Comparison of ENCODE assay signal across 31 mouse cellular contexts in the genomic region with DNA sequence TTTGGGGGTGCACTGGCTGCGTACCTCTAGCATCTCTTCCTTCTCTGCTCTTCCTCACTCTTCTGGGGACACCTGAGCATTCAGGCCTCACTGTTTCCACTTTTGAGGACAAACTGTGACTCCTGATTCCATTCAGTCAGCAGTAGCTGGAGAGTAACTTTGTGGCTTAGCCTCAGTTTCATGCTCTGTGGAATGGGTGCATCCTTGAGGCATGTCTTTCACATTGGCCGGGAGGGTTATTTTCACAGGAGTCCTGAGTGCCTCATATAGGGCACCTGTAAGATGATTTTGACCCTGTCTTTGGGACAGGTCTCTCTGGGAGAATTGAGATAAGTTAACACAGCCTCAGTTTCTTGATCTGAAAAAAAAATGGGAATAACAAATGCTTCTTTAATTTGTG. TPM values are rescaled to one million over a fixed set of nuclear protein-coding genes. Genes with fewer than 3 reads are reported as not detected.
DNase-seq lines count a peak whose midpoint lies in the region; ATAC-seq lines count a peak whose summit lies in the region.
"Had no signal": no experiment of that assay in that cellular context is flagged by ENCODE, and none has a peak within 500 bp of the region (broad histone marks: within the 10 kb centered on the region; RNA-seq: fewer than 3 reads in every experiment).

No protein-coding gene starts in this region.

- H3K27ac ChIP-seq in heart, embryonic 12.5 days (ENCODE audit: poor library complexity, severe bottlenecking) = no peak overlapping the region
- H3K27ac ChIP-seq in kidney, embryonic 16.5 days (ENCODE audit: low read length) = 0 out of 2 replicates have a peak overlapping the region, but pooled peaks have one; percentile 8
- H3K27ac ChIP-seq: embryonic facial prominence, embryonic 10.5 days; embryonic facial prominence, embryonic 13.5 days; forebrain, embryonic 10.5 days; forebrain, embryonic 13.5 days; heart, embryonic 13.5 days; hindbrain, embryonic 12.5 days; hindbrain, embryonic 15.5 days had no signal

- peaks cover 10% of the 10 kb centered on the region for H3K36me3 ChIP-seq in heart, embryonic 12.5 days
- peaks cover 21% of the 10 kb centered on the region; the same call in 1 of the 2 replicates for H3K36me3 ChIP-seq in kidney, embryonic 16.5 days (ENCODE audit: insufficient read depth, low read length)
- H3K36me3 ChIP-seq: embryonic facial prominence, embryonic 13.5 days; forebrain, embryonic 10.5 days; hindbrain, embryonic 12.5 days; hindbrain, embryonic 15.5 days had no signal

- no peak overlapping the region for H3K9ac ChIP-seq in heart, embryonic 12.5 days
- H3K9ac ChIP-seq in kidney, embryonic 16.5 days (replicated peaks; ENCODE audit: low read length) = no peak overlapping the region
- H3K9ac ChIP-seq: embryonic facial prominence, embryonic 13.5 days; forebrain, embryonic 13.5 days; hindbrain, embryonic 12.5 days; hindbrain, embryonic 15.5 days had no signal

- WGBS in heart, embryonic 12.5 days = 80% methylated on average over 2 of the region's 2 CpGs
- WGBS in kidney, embryonic 16.5 days = 77% methylated on average over 2 of the region's 2 CpGs

- no peak for DNase-seq in heart, postnatal 4 days
- no peak for DNase-seq in kidney, postnatal 10 days
- peak; percentile 3 for DNase-seq in ES-CJ7 (ENCODE audit: low read depth, low spot score)
- DNase-seq in T-cell, adult 2 months (ENCODE audit: low spot score) = no peak
- DNase-seq: adrenal gland, adult 8-10 months; adrenal gland, postnatal 25 days; B cell, adult 2 months; cerebellum, adult 11-12 months; cerebellum, adult 8-10 months; cerebellum, postnatal 10 days; cerebellum, postnatal 36 days; embryo, embryonic 11 days; gastrocnemius, postnatal 10 days; gastrocnemius, postnatal 36 days; heart, postnatal 14 days had no signal

- peaks cover 79% of the 10 kb centered on the region for H3K27me3 ChIP-seq in heart, embryonic 12.5 days (replicated peaks)
- peaks cover 44% of the 10 kb centered on the region for H3K27me3 ChIP-seq in kidney, embryonic 16.5 days (ENCODE audit: insufficient read depth, low read length)

- no peak overlapping the region for H3K4me3 ChIP-seq in heart, embryonic 12.5 days
- H3K4me3 ChIP-seq in kidney, embryonic 16.5 days (ENCODE audit: low read length) = no peak overlapping the region
- H3K4me3 ChIP-seq: embryonic facial prominence, embryonic 10.5 days; embryonic facial prominence, embryonic 13.5 days; forebrain, embryonic 10.5 days; forebrain, embryonic 13.5 days; heart, embryonic 13.5 days; hindbrain, embryonic 12.5 days; hindbrain, embryonic 15.5 days had no signal

- ATAC-seq in heart, embryonic 12.5 days (ENCODE audit: insufficient number of reproducible peaks, low FRiP score) = no peak
- no peak for ATAC-seq in kidney, embryonic 16.5 days (ENCODE audit: low FRiP score, low TSS enrichment)
- ATAC-seq: activated CD4-positive, CD25-positive, alpha-beta regulatory T cell, adult 4 months; forebrain, embryonic 13.5 days; forebrain, embryonic 16.5 days had no signal

- H3K4me2 ChIP-seq in heart, embryonic 12.5 days = 0 out of 2 replicates have a peak overlapping the region, but pooled peaks have one; percentile 67
- peak overlapping the region; percentile 56; the same call in 1 of the 2 replicates for H3K4me2 ChIP-seq in kidney, embryonic 16.5 days (replicated peaks; ENCODE audit: low read depth, low read length)
- H3K4me2 ChIP-seq: embryonic facial prominence, embryonic 13.5 days; forebrain, embryonic 13.5 days; hindbrain, embryonic 15.5 days had no signal

- H3K4me1 ChIP-seq in heart, embryonic 12.5 days (replicated peaks) = peaks cover 54% of the 10 kb centered on the region
- peaks cover 64% of the 10 kb centered on the region for H3K4me1 ChIP-seq in kidney, embryonic 16.5 days (ENCODE audit: insufficient read depth, low read length)

- no peaks in the 10 kb centered on the region for H3K9me3 ChIP-seq in heart, embryonic 12.5 days (replicated peaks)
- H3K9me3 ChIP-seq in kidney, embryonic 16.5 days (ENCODE audit: low read length) = peaks cover 2% of the 10 kb centered on the region; the same call in 1 of the 2 replicates
- H3K9me3 ChIP-seq: embryonic facial prominence, embryonic 13.5 days; forebrain, embryonic 10.5 days; heart, embryonic 13.5 days; hindbrain, embryonic 15.5 days had no signal

RNA-seq across cellular contexts. Expression of a gene that starts 4.6 kb away (rescaled TPM):
- 0.78 and 1.2 TPM in 2 replicates for polyA plus RNA-seq in heart, embryonic 12.5 days (2016; fragmentation: Nextera tagmentation; extraction: Ambion mirVana)
- under 1 TPM; 0.56 to 0.60 TPM for total RNA-seq in heart, postnatal 4 days (2021)
- 6.5 and 6.7 TPM in 2 replicates for polyA plus RNA-seq in kidney, embryonic 16.5 days (2015; fragmentation: Nextera tagmentation; extraction: Ambion mirVana)
- total RNA-seq: gastrocnemius, adult 18-20 months; gastrocnemius, postnatal 36 days; granulocyte monocyte progenitor cell, adult 5-6 weeks; hematopoietic stem cell, adult 5-6 weeks had no signal
- polyA plus RNA-seq: activated CD4-positive, CD25-positive, alpha-beta regulatory T cell, adult 4 months had no signal

RNA-seq across cellular contexts. Expression of a gene that starts 7.1 kb away (rescaled TPM):
- 20.7 and 20.8 TPM in 2 replicates for polyA plus RNA-seq in heart, embryonic 12.5 days (2016; fragmentation: Nextera tagmentation; extraction: Ambion mirVana)
- 1 to 10 TPM; 8.7 to 8.9 TPM for total RNA-seq in heart, postnatal 4 days (2021)
- 24.9 and 27.3 TPM in 2 replicates for polyA plus RNA-seq in kidney, embryonic 16.5 days (2015; fragmentation: Nextera tagmentation; extraction: Ambion mirVana)
- total RNA-seq: CH12.LX; granulocyte monocyte progenitor cell, adult 5-6 weeks; hematopoietic stem cell, adult 5-6 weeks had no signal
- polyA plus RNA-seq: activated CD4-positive, CD25-positive, alpha-beta regulatory T cell, adult 4 months had no signal

RNA-seq across cellular contexts. Expression of a gene that starts 14.9 kb away (rescaled TPM):
- polyA plus RNA-seq in heart, embryonic 12.5 days (2016; fragmentation: Nextera tagmentation; extraction: Ambion mirVana) = 45.2 and 45.8 TPM in 2 replicates
- 10 to 100 TPM; 14.5 to 15.3 TPM for total RNA-seq in heart, postnatal 4 days (2021)
- 75.7 and 81.1 TPM in 2 replicates for polyA plus RNA-seq in kidney, embryonic 16.5 days (2015; fragmentation: Nextera tagmentation; extraction: Ambion mirVana)

RNA-seq across cellular contexts. Expression of a gene that starts 38.9 kb away (rescaled TPM):
- polyA plus RNA-seq in heart, embryonic 12.5 days (2016; fragmentation: Nextera tagmentation; extraction: Ambion mirVana) = 0.68 and 3.7 TPM in 2 replicates
- total RNA-seq in heart, postnatal 4 days (2021) = under 1 TPM; 0.43 to 0.50 TPM
- polyA plus RNA-seq in kidney, embryonic 16.5 days (2015; fragmentation: Nextera tagmentation; extraction: Ambion mirVana) = 1.5 and 4.6 TPM in 2 replicates
- total RNA-seq: CH12.LX; gastrocnemius, postnatal 36 days; granulocyte monocyte progenitor cell, adult 5-6 weeks; hematopoietic stem cell, adult 5-6 weeks; MEL had no signal
- polyA plus RNA-seq: activated CD4-positive, CD25-positive, alpha-beta regulatory T cell, adult 4 months had no signal
